Mouse (Mus musculus) embryo, embryonic 9.5 days (tissue): ENCODE measurements around the gene Mylk.
"Not testable (repeated sequence)": the region's sequence is repeated elsewhere in the genome, so short reads cannot be mapped to it uniquely, and the experiment has no call there.

Source experiments
- DNase-seq: peaks from one replicate; pipeline ENCODE4 v3.0.0-alpha.2; 2017; ENCODE audit errors: extremely low spot score

Gene Mylk

DNA sequence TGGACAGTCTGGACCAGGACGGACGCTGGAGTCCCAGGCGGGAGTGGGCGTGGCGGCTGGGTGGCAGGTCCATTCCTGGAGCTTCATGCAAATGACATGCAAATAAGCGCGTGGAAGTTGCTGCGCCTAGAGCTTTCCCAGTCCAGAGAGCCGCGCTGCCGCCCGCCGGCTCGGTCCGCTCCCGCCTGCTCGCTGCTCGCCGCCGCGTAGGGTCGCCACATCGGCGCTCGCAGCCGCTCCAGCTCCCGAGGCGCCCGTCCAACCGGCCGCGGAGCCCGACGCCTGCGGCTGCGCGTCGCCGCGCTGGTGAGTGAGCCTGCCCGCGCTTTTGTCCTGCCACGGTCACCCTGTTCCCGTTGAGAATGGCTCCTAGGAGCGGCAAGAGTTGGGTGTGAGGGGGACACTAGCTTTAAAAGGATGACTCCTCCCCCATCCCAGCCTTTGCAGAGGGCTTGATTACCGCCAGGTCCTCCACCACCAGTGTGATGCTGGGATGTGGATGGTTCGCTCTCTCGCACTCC, at the start of gene Mylk:
Mylk (plus strand) TSS at position 146 of the 521 bp plus-strand sequence.
- peak; percentile 89 for DNase-seq

DNA sequence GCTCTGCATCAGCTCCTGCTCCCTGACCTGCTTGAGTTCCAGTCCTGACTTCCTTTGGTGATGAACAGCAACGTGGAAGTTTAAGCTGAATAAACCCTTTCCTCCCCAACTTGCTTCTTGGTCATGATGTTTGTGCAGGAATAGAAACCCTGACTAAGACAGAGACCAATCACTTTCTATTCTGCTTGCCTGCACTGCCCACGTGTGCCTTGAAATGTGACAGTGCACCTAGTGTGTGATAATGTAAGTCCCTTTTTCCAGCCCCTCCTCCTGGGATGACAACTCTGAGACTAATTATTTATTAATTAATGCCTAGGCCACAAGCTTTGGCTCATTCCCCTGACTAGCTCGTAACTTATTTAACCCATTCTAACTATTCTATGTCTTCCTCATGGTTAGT, 46.3 kb upstream of the Mylk start:
- DNase-seq, result not testable (repeated sequence)

- peak; percentile 64 for DNase-seq
Observed at GRCm38 (mm10) chr16:34700165-34700827, 44.7 kb upstream of the Mylk start.

- no peak for DNase-seq
Observed at GRCm38 (mm10) chr16:34700828-34701216, 44.2 kb upstream of the Mylk start.

DNA sequence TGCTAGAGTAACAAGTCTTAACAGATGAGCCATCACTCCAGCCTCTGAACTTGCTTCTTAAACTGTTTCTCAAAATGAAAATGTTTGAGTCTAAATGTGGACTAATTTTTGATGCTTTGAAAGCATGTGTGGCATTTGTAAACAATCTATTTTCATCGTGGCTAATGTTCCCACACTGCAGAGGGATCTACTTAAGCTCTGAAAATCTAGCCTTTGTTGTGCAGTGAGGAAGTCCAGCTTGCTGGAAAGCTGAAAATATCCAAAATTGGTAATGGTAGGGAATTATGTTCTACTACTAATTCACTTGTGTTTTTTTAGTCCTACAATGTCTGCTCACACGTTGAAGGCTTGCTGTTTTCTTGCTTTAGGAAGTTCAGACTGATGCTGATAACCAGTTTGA, 39.0 kb upstream of the Mylk start:
- DNase-seq, result no peak

GRCm38 (mm10) chr16:34706487-34706946, 38.5 kb upstream of the Mylk start:
- no peak for DNase-seq

- peak; percentile 7 for DNase-seq
Observed at GRCm38 (mm10) chr16:34711481-34711880, 33.5 kb upstream of the Mylk start.

GRCm38 (mm10) chr16:34725156-34725555, 19.9 kb upstream of the Mylk start:
- no peak for DNase-seq

DNA sequence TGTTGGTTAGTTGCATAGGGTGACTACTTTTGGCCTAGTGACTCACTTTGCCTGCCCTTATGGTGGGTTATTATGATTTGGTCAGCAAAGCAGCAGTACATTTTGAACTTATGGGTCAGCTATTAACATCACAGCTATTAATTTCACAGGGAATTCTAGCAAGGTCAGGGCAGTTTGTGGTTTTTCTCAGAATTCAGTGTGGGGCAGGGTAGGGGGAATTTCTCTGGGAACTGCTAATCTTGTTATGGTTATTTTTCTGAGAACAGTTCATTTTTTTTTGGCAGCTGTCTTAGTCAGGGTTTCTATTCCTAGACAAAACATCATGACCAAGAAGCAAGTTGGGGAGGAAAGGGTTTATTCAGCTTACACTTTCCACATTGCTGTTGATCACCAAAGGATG, 16.4 kb upstream of the Mylk start:
- DNase-seq, result not testable (repeated sequence)

GRCm38 (mm10) chr16:34729371-34729770, 15.6 kb upstream of the Mylk start:
- no peak for DNase-seq

- no peak for DNase-seq
Observed at GRCm38 (mm10) chr16:34738656-34739233, 6.3 kb upstream of the Mylk start.

DNA sequence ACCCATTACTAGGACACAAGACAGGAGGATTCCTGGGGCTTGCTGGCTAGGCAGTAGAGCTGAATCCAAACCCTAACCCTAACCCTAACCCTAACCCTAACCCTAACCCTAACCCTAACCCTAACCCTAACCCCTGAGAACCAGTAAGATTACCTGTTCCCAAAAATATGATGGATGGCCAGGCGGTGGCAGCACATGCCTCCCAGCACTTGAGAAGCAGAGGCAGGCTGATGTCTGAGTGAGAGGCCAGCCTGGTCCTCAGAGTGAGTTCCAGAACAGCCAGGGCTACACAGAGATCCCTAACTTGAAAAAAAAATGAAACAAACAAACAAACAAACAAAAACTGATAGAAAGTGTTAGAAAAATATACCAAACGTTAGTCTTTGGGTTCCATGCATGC, 2.1 kb upstream of the Mylk start:
- no peak for DNase-seq

DNA sequence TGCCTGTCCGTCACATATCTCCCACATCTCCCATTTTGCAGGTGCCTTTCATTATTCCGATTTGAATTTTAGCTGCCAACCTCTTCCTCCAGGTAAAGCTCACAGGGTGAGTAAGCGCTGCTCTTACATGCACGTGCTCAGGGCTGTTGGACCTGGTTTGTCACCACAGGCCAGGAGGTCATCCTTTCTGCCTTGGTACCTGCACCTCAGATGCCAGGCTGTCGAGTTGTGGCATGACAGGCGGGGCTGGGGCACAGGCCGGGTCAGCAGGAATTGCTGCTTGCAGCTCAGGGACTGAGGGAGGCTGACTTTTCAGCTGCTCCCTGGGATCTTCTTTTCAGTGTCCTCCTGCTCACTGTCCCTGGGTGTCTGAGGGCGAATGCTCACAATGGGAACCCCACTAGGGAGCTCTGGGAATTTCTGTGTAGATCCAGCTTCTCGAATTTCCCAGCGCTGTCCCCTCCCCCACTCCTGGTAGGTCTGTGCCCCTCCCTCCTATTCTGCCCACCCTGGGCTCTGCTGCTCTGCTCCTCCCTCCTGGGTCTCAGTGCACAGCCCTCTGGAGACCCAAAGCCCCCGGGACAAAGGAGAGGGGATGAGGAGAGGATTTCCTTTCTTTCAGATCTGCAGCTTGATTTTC, 3.2 kb downstream of the Mylk start:
- DNase-seq, result peak; percentile 71

- DNase-seq, result no peak
Observed at GRCm38 (mm10) chr16:34749536-34749935, 4.5 kb downstream of the Mylk start.

DNA sequence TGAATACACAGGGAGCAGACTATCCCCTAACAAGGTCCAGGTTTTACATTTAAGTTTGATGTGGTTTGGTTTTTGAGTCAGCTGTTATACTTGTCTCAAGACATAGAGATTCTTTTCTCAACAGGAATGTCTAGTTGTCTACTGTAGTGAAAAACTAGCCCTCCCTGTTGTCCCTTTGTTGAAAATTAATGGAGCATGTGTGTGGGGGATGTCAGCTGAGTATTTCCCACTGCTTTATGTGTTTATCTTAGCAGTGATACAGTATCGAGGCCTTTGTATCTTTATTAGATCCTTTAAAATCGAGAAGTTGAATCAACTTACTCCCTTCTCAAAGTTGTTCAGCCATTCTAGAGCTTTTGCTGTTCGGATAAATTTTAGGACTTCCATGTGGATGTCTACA, 7.0 kb downstream of the Mylk start:
- no peak for DNase-seq

GRCm38 (mm10) chr16:34752977-34753376, 8.0 kb downstream of the Mylk start:
- DNase-seq, result no peak

DNA sequence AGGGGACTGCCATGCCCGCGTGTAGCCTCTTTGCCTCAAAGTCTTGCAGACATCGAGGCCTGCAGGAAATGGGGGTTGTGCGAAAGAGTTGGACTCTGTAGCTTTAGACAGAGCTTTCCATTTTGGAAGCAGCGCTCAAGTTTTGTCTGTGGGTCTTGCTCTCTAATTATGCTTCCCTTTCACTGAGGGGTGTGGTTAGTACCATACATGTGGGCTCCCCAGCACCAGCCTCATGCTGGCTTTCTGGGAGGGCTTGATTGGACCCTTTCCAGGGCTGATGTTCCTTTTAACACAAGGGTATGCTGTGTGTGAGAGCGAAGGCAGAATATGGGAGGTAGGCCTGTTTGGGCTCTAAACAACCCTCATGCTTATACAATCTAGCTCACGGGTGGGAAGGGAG, 12.0 kb downstream of the Mylk start:
- DNase-seq, result no peak

GRCm38 (mm10) chr16:34758205-34758604, 13.2 kb downstream of the Mylk start:
- DNase-seq, result no peak

DNA sequence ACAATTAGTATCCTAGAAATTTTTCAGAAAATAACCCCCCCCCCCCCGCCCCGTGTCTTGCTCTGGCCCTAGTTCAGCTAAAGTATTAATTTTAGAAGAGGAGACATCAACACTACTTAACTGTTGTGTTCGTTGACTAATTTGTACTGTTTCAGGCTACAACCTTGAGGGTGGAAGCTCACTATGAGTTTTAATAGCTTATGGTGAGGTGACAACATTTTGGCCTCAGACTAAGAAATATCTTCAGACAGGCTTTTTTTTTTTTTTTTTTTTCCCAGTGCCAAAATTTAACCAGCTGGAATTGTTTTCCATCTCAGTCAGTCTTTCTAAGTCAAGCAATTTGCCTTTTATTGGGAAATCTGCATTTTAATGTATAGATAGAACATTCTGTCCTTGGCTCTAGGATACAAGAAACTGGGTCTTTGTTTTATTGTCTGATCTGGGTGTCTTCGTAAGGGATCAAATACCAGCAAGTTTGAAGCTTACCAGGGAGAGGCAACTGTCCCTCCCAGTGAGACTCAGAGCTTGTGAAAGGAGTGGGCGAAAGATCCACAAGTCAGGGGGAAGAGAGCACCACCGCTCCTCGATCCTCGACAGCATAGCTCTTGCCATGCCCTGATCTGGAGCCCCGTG, 19.1 kb downstream of the Mylk start:
- DNase-seq, result no peak

- DNase-seq, result no peak
Observed at GRCm38 (mm10) chr16:34765666-34766065, 20.7 kb downstream of the Mylk start.

DNA sequence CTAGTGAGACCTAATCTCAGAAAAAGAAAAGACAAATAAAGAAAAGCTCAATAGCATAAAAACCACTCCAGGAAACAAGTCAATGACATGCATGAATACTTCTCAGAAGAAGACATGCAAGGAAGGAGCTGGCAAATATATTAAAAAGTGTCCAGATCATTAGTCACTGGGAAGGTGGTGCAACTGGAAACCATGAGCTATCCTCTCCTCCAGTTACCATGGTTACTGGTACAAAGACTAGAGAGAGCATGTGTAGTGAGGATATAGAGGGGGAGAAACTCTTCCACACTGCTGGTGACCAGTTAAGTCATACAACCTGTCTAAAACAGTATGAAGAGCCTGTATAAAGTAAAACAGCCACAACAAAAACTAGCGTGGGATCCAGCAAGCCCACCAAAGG, 21.2 kb downstream of the Mylk start:
- no peak for DNase-seq

DNA sequence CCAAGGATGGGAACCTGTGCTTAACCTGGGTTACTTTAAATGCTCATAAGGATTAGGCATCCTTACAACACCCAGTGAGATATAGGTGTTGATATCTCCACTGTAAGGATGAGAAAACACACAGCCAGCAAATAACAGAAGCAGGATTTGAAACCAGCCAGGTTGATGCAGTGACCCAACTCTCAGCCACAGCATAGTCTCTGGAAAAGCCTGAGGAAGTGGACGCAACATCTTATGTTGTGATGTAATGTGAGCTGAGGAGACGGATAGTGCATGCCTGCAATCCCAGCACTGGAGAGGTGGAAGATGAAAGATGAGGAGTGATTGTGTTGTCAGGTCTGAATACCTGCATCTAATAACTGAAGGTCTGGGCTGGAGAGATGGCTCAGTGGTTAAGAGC, 22.4 kb downstream of the Mylk start:
- DNase-seq, result no peak

DNA sequence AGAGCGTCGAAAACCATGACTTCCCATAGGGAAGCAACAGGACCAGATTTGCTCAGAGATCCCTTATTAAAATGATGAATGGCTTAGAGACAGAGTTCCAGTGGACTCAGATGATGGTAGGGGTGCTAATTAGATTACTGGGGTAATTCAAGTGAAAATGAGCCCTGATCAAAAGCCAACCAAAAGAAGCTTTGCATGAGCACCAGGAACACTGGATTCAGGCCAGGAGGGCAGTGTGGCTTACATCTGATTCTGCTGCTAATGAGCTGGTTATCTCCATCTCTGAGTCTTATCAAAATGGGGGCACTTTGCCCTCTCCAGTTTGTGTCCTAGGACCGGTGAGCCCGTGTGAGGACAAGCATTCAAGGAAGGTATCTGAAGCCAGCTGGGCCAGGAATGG, 23.4 kb downstream of the Mylk start:
- no peak for DNase-seq
